Mouse (Mus musculus) liver, embryonic 11.5 days (tissue): ENCODE results near the gene Mrln. TPM values are rescaled to one million over a fixed set of nuclear protein-coding genes. Genes with fewer than 3 reads are reported as not detected.

Experiments
- ATAC-seq: fragments of 200-750 bp; cut with Nextera tagmentation; replicated peaks from 2 replicates; pipeline ENCODE4 v1.8.0; 2017; ENCODE audit warnings: moderate number of reproducible peaks, mild to moderate bottlenecking, moderate TSS enrichment, moderate library complexity; ENCODE audit not compliant: low FRiP score
- DNase-seq: peaks from one replicate; pipeline ENCODE4 v3.0.0-alpha.2; 2017; ENCODE audit warnings: low spot score
- H3K27ac ChIP-seq: fragments of 300-500 bp; sonication (generic); 2 replicates; pipeline ENCODE4 v1.5.1; 2014; ENCODE audit warnings: mild to moderate bottlenecking, low read depth, low read length, control low read depth
- H3K27me3 ChIP-seq: fragments of 300-500 bp; sonication (generic); replicated peaks from 2 replicates; pipeline ENCODE4 v1.6.1; 2014; ENCODE audit warnings: low read length, mixed read lengths; ENCODE audit not compliant: control insufficient read depth, insufficient read depth
- H3K36me3 ChIP-seq: fragments of 300-500 bp; sonication (generic); 2 replicates; pipeline ENCODE4 v1.6.1; 2014; ENCODE audit warnings: mild to moderate bottlenecking, low read length, moderate library complexity, mixed read lengths; ENCODE audit not compliant: control insufficient read depth, insufficient read depth
- H3K4me1 ChIP-seq: fragments of 300-500 bp; sonication (generic); replicated peaks from 2 replicates; pipeline ENCODE4 v1.6.1; 2014; ENCODE audit warnings: low read length, mixed read lengths; ENCODE audit not compliant: control insufficient read depth, insufficient read depth
- H3K4me2 ChIP-seq: fragments of 300-500 bp; sonication (generic); 2 replicates; pipeline ENCODE4 v1.6.1; 2014; ENCODE audit warnings: mild to moderate bottlenecking, control low read depth, moderate library complexity
- H3K4me3 ChIP-seq: fragments of 300-500 bp; sonication (generic); 2 replicates; pipeline ENCODE4 v1.5.1; 2014; ENCODE audit warnings: low read depth, low read length, control low read depth
- H3K9ac ChIP-seq: fragments of 300-500 bp; sonication (generic); 2 replicates; pipeline ENCODE4 v1.6.1; 2014; ENCODE audit warnings: low read depth, low read length, control low read depth
- H3K9me3 ChIP-seq: fragments of 300-500 bp; sonication (generic); 2 replicates; pipeline ENCODE4 v1.6.1; 2016; ENCODE audit warnings: low read length, inconsistent platforms, mixed read lengths; ENCODE audit not compliant: control insufficient read depth
- WGBS: fragments of 180-500 bp; shearing (Covaris S2); extraction: QIAGEN DNeasy Blood & Tissue Kit; methylation state at CpG from one replicate; pipeline ENCODE4 v1.1.7; 2014; 5-methylcytosine and 5-hydroxymethylcytosine counted together
- polyA plus RNA-seq: library from polyadenylated mRNA; unstranded; fragments of >200 nt; fragmentation: Nextera tagmentation; extraction: Ambion mirVana; gene quantifications from 2 replicates; pipeline ENCODE4 v1.2.1, GENCODE M21; 2014

Gene Mrln
- polyA plus RNA-seq, 1 experiment from 2014 or later: 0.67 TPM

DNA sequence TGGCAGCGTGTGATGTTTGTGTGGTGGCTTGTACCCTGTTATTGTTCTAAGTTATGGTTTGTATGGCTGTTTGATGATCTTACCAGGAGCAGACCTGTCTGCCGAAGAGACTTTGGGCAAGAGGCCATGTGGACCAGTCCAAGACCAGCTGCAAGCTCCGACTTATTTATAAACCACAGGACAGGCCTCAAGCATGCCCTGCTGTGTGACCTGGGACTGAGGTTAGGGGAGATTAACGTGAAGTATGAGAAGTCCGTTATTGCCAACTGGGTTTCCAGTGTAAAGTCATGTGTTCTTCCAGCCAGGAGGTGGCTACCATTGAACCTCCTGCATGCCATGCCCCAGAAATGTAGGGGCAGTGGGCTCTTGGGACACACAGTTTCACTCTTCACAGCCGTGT, 25.9 kb downstream of the Mrln start:
- Histone ChIP-seq H3K27me3 (no peaks in the 10 kb centered on the region), H3K4me1 (no peaks in the 10 kb centered on the region), H3K4me2 (no peak overlapping the region), H3K9ac (no peak overlapping the region), H3K9me3 (no peaks in the 10 kb centered on the region), H3K27ac (no peak overlapping the region), H3K36me3 (no peaks in the 10 kb centered on the region), H3K4me3 (no peak overlapping the region)
- no peak for ATAC-seq
- 80% methylated on average over 6 of the region's 6 CpGs for WGBS
- no peak for DNase-seq

DNA sequence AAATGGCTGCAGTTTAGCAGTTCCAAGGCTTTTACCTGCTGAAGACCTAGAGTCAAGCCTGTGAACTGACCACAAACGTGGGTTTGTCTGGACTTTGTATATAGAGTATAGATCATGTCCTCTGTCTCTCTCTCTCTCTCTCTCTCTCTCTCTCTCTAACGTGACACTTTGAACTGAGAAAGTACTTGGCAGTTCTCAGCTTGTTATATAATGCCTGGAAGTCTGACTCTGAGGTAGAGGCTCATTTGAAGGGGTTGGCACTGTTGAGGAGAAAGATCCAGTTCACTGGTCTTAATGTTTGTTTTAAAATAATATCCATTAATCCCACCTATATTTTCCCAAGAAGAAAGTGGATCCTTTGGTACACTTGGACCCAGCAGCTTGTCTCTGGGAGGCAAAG, 33.5 kb downstream of the Mrln start:
- no peak overlapping the region for H3K27ac ChIP-seq
- DNase-seq (no peak), ATAC-seq (no peak)
- H3K27me3 ChIP-seq: no peaks in the 10 kb centered on the region; the same call in 1 of the 2 replicates
- no peaks in the 10 kb centered on the region for H3K36me3 ChIP-seq
- no peak overlapping the region for H3K9ac ChIP-seq
- 57% methylated on average over 2 of the region's 2 CpGs for WGBS
- H3K4me1 ChIP-seq: no peaks in the 10 kb centered on the region
- no peak overlapping the region for H3K4me2 ChIP-seq
- no peak overlapping the region for H3K4me3 ChIP-seq
- H3K9me3 ChIP-seq: no peaks in the 10 kb centered on the region

DNA sequence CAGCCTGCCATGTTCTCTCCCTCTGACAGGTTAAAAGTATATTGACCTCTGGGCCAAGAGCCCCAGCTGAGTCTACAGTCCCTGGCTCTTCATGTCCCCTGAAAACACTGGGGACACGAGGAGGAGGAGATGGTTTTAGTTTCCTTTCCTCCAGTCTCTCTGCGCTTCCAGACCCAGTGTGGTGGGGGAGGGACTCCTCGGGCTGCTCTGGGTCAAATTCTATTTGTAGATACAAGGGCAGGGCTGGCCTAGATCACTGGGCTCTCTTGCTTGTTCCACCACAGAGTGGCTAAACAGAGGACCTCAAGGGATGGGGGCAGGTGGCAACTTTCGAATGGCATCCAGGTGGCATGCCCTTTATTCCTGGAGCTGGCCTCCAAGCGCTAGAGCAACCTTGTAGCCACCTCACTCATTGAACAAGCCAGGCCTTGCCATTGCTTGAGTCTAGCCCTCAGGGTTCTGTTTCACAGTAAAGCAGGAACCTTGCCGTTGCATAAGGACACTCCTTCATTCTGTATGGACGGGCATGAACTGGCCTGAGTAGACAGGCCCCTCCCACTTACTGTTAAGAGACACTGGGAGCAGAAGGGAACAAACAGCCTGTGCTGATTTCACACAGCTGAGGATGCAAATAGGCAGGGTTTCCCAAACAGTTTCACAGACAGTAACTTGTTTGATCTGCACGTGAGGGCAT, 38.4 kb downstream of the Mrln start:
- WGBS: 46% methylated on average over 8 of the region's 8 CpGs
- H3K4me3 ChIP-seq: no peak overlapping the region
- H3K27me3 ChIP-seq: peaks cover 26% of the 10 kb centered on the region
- no peak overlapping the region for H3K27ac ChIP-seq
- H3K9me3 ChIP-seq: no peaks in the 10 kb centered on the region
- ATAC-seq: no peak
- no peaks in the 10 kb centered on the region for H3K4me1 ChIP-seq
- H3K4me2 ChIP-seq: no peak overlapping the region
- no peaks in the 10 kb centered on the region for H3K36me3 ChIP-seq
- no peak overlapping the region for H3K9ac ChIP-seq
- DNase-seq: no peak

DNA sequence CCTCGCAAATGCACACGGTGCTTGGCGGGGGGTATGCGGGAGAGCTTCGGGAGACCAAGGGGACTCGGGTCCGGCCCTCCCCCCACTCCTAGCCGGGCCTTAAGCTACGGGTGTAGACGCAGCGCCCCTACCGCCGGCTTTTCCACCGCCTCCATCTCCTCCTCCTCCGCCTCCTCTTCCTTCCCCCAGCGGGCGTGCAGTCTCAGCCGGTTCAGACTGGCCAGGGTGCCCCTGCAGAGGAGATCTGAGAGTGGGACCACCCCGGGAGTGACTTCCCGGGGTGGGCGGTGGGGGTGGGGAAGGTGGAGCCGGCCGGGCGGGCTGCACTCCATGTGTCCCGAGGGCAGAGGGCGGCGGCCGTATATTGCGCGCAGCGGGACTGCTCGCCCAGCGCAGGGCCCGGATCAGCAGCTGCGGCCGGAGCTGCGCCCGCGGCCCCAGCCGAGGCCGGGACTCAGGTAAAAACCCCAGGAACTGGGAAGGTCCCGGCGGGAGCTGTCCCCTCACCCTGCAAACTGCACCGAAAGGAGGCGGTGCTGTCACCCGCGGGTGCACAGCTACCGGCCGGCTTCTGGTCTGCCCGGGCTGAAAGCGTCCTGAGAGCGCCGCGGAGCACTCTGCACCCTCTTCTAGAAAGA, 40.6 kb downstream of the Mrln start, which contains the start of gene Slc16a9:
TSS of gene Slc16a9 (plus strand) at position 180 of the 638 bp plus-strand sequence.
- WGBS: under 1% methylated on average over 54 of the region's 54 CpGs
- Histone ChIP-seq H3K4me2 (peak within 1 kb of the TSS; percentile 85), H3K4me1 (no peaks in the 10 kb centered on the region), H3K4me3 (peak within 1 kb of the TSS; percentile 57), H3K36me3 (no peaks in the 10 kb centered on the region), H3K27ac (no peak within 1 kb of the TSS), H3K9ac (peak within 1 kb of the TSS; percentile 50), H3K9me3 (no peaks in the 10 kb centered on the region), H3K27me3 (peaks cover 26% of the 10 kb centered on the region)
- peak; percentile 58 for ATAC-seq
- peak; percentile 73 for DNase-seq

DNA sequence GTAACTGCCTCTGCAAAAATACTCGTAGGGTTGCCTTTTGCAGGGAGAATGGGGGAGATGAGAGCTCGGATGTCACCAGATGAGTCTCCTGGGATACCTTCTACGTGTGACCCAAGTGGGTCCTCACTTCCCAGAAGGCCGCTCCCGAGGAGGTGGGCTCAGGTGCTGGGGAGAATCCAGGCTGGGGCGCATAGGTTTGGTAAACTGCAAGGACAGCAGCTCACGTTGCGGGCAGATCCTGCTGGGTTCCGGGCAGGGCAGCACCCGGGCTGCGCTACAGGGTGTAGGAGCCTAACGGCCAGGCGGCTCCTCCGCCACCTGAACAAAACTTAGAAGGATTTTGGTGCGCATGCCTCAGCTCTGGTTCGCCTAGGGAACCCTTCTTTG, 41.1 kb downstream of the Mrln start:
- Histone ChIP-seq H3K9me3 (no peaks in the 10 kb centered on the region), H3K27me3 (peaks cover 26% of the 10 kb centered on the region), H3K4me3 (peak overlapping the region; percentile 57), H3K27ac (no peak overlapping the region), H3K4me1 (no peaks in the 10 kb centered on the region), H3K9ac (peak overlapping the region; percentile 50), H3K36me3 (no peaks in the 10 kb centered on the region), H3K4me2 (peak overlapping the region; percentile 85)
- DNase-seq: peak; percentile 39
- 3% methylated on average over 16 of the region's 16 CpGs for WGBS
- ATAC-seq: no peak

DNA sequence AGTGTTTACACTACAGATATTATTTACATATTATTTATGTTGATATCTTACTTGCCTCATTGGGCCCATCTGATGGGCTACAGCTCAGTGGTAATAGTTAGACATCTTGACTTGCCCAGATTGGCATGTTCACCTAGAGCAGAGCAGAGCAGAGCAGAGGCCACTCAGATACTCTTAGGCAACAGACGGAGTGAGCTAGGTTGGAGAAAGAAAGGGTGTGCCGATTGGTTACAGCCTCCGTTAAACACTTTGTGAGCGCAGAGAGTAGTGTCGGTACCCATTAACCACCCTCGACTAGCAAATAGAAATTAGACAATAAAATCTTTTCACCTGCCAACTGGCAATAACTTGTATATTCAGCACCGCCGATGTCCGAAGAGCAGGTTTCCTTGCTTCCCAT, 41.6 kb downstream of the Mrln start:
- H3K36me3 ChIP-seq: no peaks in the 10 kb centered on the region
- H3K27ac ChIP-seq: no peak overlapping the region
- H3K4me1 ChIP-seq: no peaks in the 10 kb centered on the region
- H3K9me3 ChIP-seq: no peaks in the 10 kb centered on the region
- H3K4me2 ChIP-seq: peak overlapping the region; percentile 85; the same call in 1 of the 2 replicates
- ATAC-seq (no peak), DNase-seq (no peak)
- peaks cover 26% of the 10 kb centered on the region for H3K27me3 ChIP-seq
- no peak overlapping the region for H3K9ac ChIP-seq
- H3K4me3 ChIP-seq: no peak overlapping the region; the same call in 1 of the 2 replicates
- WGBS: 41% methylated on average over 9 of the region's 9 CpGs

DNA sequence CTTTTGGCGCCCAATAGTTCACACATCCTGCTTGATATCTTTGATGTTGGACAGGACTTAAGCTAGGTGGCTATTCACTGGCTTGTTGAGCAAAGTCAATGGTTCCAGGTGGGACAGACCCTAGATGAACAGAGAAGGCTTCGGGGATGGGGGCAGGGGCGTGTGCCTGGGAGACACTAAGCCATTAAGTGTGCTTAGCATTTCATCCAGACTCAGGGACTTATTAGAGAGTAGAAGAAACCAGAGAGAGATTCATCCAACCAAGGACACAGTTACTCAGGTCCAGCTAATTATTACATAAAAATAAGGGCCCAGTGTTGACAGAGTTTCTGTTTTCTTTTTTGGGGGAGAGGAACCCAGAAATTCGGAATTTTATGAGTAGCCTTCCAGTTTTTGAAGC, 45.9 kb downstream of the Mrln start:
- H3K36me3 ChIP-seq: no peaks in the 10 kb centered on the region
- ATAC-seq (no peak), DNase-seq (no peak)
- no peaks in the 10 kb centered on the region for H3K9me3 ChIP-seq
- no peak overlapping the region for H3K9ac ChIP-seq
- WGBS: 79% methylated on average over 4 of the region's 4 CpGs
- no peak overlapping the region for H3K27ac ChIP-seq
- no peaks in the 10 kb centered on the region for H3K4me1 ChIP-seq
- peaks cover 10% of the 10 kb centered on the region for H3K27me3 ChIP-seq
- no peak overlapping the region for H3K4me2 ChIP-seq
- no peak overlapping the region for H3K4me3 ChIP-seq

DNA sequence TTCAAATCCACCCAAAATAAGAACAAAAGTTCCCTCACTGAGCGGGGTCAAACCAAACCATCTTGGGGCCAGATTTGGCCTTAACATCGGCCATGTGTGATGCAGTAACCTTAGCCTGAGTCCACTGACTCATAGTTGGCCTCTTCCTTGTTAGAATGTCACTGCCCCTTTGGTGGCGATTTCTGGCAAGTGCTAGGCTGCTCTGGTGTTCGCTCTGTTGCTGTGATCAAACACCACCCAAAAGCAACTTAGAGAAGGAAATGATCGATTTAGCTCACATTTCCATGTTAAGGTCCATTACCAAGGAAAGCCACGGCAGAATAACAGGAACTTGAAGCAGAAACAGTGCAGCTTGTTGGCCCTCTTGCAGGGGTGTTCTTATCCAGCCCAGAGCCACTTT, 46.3 kb downstream of the Mrln start:
- peaks cover 6% of the 10 kb centered on the region for H3K27me3 ChIP-seq
- no peak overlapping the region for H3K27ac ChIP-seq
- no peaks in the 10 kb centered on the region for H3K4me1 ChIP-seq
- no peaks in the 10 kb centered on the region for H3K9me3 ChIP-seq
- no peak for DNase-seq
- no peak for ATAC-seq
- H3K4me3 ChIP-seq: no peak overlapping the region
- WGBS: 77% methylated on average over 6 of the region's 6 CpGs
- no peaks in the 10 kb centered on the region for H3K36me3 ChIP-seq
- no peak overlapping the region for H3K4me2 ChIP-seq
- H3K9ac ChIP-seq: no peak overlapping the region

DNA sequence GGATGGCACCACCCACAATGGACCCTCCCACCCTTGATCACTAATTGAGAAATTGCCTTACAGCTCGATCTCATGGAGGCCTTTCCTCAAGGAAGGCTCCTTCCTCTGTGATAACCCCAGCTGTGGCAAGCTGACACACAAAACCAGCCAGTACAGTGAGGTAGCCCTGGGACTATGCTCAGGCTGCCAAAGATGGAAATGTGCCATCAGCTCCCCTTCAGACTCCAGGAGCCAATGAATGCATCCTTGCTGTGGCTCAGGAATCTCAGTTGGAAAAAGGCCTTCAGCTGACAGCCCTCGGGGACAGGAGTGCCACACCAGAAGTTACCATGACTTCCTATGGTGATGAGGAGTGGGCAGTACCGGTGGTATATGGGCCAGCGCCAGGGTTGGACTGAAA, 50.2 kb downstream of the Mrln start:
- DNase-seq: no peak
- Histone ChIP-seq H3K4me2 (no peak overlapping the region), H3K36me3 (no peaks in the 10 kb centered on the region), H3K27me3 (no peaks in the 10 kb centered on the region), H3K4me1 (no peaks in the 10 kb centered on the region), H3K9me3 (no peaks in the 10 kb centered on the region), H3K9ac (no peak overlapping the region), H3K4me3 (no peak overlapping the region), H3K27ac (no peak overlapping the region)
- no peak for ATAC-seq
- 69% methylated on average over 4 of the region's 4 CpGs for WGBS
